Mouse (Mus musculus) midbrain, postnatal 0 days (tissue): ENCODE measurements around the gene Zfhx3. TPM values are rescaled to one million over a fixed set of nuclear protein-coding genes. Genes with fewer than 3 reads are reported as not detected.

Source experiments
- ATAC-seq: fragments of 200-750 bp; cut with Nextera tagmentation; 2 replicates; pipeline ENCODE4 v1.8.0; 2017; ENCODE audit warnings: moderate number of reproducible peaks, mild to moderate bottlenecking, moderate TSS enrichment, moderate library complexity; ENCODE audit not compliant: low FRiP score
- DNase-seq: peaks from one replicate; pipeline ENCODE4 v3.0.0-alpha.2; 2015; ENCODE audit warnings: low spot score
- H3K27ac ChIP-seq: fragments of 300-500 bp; sonication (generic); 2 replicates; pipeline ENCODE4 v1.5.1; 2014; ENCODE audit warnings: low read depth, mild to moderate bottlenecking, low read length, mixed read lengths
- H3K27me3 ChIP-seq: fragments of 300-500 bp; sonication (generic); 2 replicates; pipeline ENCODE4 v1.6.1; 2014; ENCODE audit warnings: low read length, control low read depth, mixed read lengths; ENCODE audit not compliant: insufficient read depth
- H3K36me3 ChIP-seq: fragments of 300-500 bp; sonication (generic); 2 replicates; pipeline ENCODE4 v1.6.1; 2014; ENCODE audit warnings: low read length, control low read depth, mixed read lengths; ENCODE audit not compliant: insufficient read depth
- H3K4me1 ChIP-seq: fragments of 300-500 bp; sonication (generic); 2 replicates; pipeline ENCODE4 v1.6.1; 2014; ENCODE audit warnings: mild to moderate bottlenecking, control low read depth, antibody characterized with exemption, low read length, mixed read lengths; ENCODE audit not compliant: insufficient read depth
- H3K4me2 ChIP-seq: fragments of 300-500 bp; sonication (generic); 2 replicates; pipeline ENCODE4 v1.6.1; 2014; ENCODE audit warnings: low read depth, mild to moderate bottlenecking, low read length, mixed read lengths; ENCODE audit not compliant: poor library complexity, severe bottlenecking
- H3K4me3 ChIP-seq: fragments of 300-500 bp; sonication (generic); 2 replicates; pipeline ENCODE4 v1.5.1; 2014; ENCODE audit warnings: low read depth, mild to moderate bottlenecking, low read length, moderate library complexity
- H3K9ac ChIP-seq: fragments of 300-500 bp; sonication (generic); replicated peaks from 2 replicates; pipeline ENCODE4 v1.6.1; 2014; ENCODE audit warnings: mild to moderate bottlenecking, low read length, moderate library complexity, mixed read lengths; ENCODE audit not compliant: poor library complexity, severe bottlenecking
- H3K9me3 ChIP-seq: fragments of 300-500 bp; sonication (generic); 2 replicates; pipeline ENCODE4 v1.6.1; 2016; ENCODE audit warnings: low read length, control low read depth
- CTCF ChIP-seq: IDR thresholded peaks from 2 replicates; pipeline ENCODE4 v1.5.1; 2016; ENCODE audit warnings: antibody characterized with exemption, mild to moderate bottlenecking
- WGBS: fragments of 180-500 bp; shearing (Covaris S2); extraction: QIAGEN DNeasy Blood & Tissue Kit; methylation state at CpG from one replicate; pipeline ENCODE4 v1.1.7; 2014; 5-methylcytosine and 5-hydroxymethylcytosine counted together
- polyA plus RNA-seq: library from polyadenylated mRNA; unstranded; fragments of >200 nt; fragmentation: Nextera tagmentation; extraction: Ambion mirVana; gene quantifications from 2 replicates; pipeline ENCODE4 v1.2.1, GENCODE M21; 2015
- total RNA-seq: library from RNA; depleted of rRNA; stranded (reverse); fragments of >200 nt; gene quantifications from 2 replicates; pipeline ENCODE4 v1.2.3, GENCODE M21; 2014

Zfhx3 gene
- total and polyA plus RNA-seq, 2 experiments from 2014 or later = 33.1 to 44.5 TPM

DNA sequence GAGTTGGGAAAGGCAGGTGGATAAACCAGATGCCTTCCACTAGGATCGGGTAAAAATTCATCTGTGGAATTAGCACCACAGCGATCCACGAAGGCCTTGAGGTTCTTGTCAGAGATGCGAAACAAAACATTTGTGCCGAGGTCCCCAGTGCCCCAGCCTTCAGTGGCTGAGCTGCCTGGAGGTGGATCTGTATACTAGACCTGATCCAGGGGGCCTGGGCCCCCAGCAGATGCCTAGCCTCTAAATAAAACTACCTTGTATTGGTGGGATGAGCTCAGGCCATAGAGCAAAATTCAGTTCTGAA lies 769.0 kb downstream of the Zfhx3 start:
- H3K27me3 ChIP-seq = no peaks in the 10 kb centered on the region
- ATAC-seq (no peak), DNase-seq (no peak)
- no peak overlapping the region for H3K4me3 ChIP-seq
- H3K4me1 ChIP-seq = peaks cover 3% of the 10 kb centered on the region; the same call in 1 of the 2 replicates
- H3K9me3 ChIP-seq = no peaks in the 10 kb centered on the region
- H3K27ac ChIP-seq = peak overlapping the region; percentile 100
- peak overlapping the region; percentile 99 for H3K4me2 ChIP-seq
- WGBS = 25% methylated on average over 5 of the region's 5 CpGs
- H3K36me3 ChIP-seq = no peaks in the 10 kb centered on the region
- H3K9ac ChIP-seq = peak overlapping the region; percentile 94
- TF ChIP-seq CTCF = no peak

GRCm38 (mm10) chr8:108712001-108712411 lies 769.6 kb downstream of the Zfhx3 start:
- Histone ChIP-seq H3K4me3 (peak overlapping the region; percentile 14), H3K36me3 (no peaks in the 10 kb centered on the region), H3K4me1 (peaks cover 3% of the 10 kb centered on the region; the same call in 1 of the 2 replicates), H3K9me3 (no peaks in the 10 kb centered on the region), H3K27me3 (no peaks in the 10 kb centered on the region), H3K27ac (peak overlapping the region; percentile 100), H3K9ac (peak overlapping the region; percentile 94), H3K4me2 (peak overlapping the region; percentile 99)
- no peak for ATAC-seq
- WGBS = 33% methylated on average over 14 of the region's 14 CpGs
- no peak for DNase-seq
- no peak for TF ChIP-seq CTCF

DNA sequence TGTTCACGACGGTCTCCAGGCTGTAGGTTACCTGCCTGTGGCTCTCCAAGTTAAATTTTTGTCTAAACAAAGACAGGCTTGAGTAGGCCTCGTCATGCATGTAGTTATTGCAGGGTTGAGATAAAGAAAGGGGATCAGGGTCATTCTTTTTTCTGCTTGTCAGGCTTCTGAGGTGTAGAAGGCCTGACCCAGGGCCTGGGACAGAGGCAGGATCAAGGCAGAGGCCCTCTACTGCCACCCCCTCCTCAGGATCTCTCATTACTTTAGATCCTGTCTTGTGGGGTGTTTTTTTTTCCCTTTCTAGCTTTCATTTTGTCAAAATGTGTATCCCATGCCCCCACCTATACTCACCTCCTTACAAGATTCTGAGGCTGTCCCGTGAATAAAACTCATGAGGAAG lies 770.2 kb downstream of the Zfhx3 start:
- Histone ChIP-seq H3K9ac (peak overlapping the region; percentile 94), H3K9me3 (no peaks in the 10 kb centered on the region), H3K4me3 (peak overlapping the region; percentile 78), H3K27ac (peak overlapping the region; percentile 100), H3K36me3 (no peaks in the 10 kb centered on the region), H3K27me3 (no peaks in the 10 kb centered on the region), H3K4me1 (peaks cover 3% of the 10 kb centered on the region; the same call in 1 of the 2 replicates), H3K4me2 (peak overlapping the region; percentile 99)
- no peak for TF ChIP-seq CTCF
- ATAC-seq (no peak), DNase-seq (no peak)
- 41% methylated on average over 4 of the region's 4 CpGs for WGBS

GRCm38 (mm10) chr8:108713346-108714142 lies 771.1 kb downstream of the Zfhx3 start:
- H3K4me1 ChIP-seq = peaks cover 3% of the 10 kb centered on the region; the same call in 1 of the 2 replicates
- WGBS = 19% methylated on average over 19 of the region's 19 CpGs
- no peaks in the 10 kb centered on the region for H3K27me3 ChIP-seq
- H3K36me3 ChIP-seq = no peaks in the 10 kb centered on the region
- H3K27ac ChIP-seq = peak overlapping the region; percentile 100
- H3K9me3 ChIP-seq = no peaks in the 10 kb centered on the region
- no peak for ATAC-seq
- peak overlapping the region; percentile 94 for H3K9ac ChIP-seq
- DNase-seq = no peak
- TF ChIP-seq CTCF = no peak
- peak overlapping the region; percentile 99 for H3K4me2 ChIP-seq
- H3K4me3 ChIP-seq = peak overlapping the region; percentile 78

- Histone ChIP-seq H3K4me1 (no peaks in the 10 kb centered on the region; the same call in 1 of the 2 replicates), H3K27me3 (no peaks in the 10 kb centered on the region), H3K4me2 (peak overlapping the region; percentile 99), H3K27ac (peak overlapping the region; percentile 100), H3K36me3 (no peaks in the 10 kb centered on the region), H3K9me3 (no peaks in the 10 kb centered on the region), H3K4me3 (peak overlapping the region; percentile 78), H3K9ac (peak overlapping the region; percentile 94)
- no peak for DNase-seq
- 3% methylated on average over 20 of the region's 21 CpGs for WGBS
- no peak for TF ChIP-seq CTCF
- ATAC-seq = 0 out of 2 replicates have a peak, but pooled peaks have one; percentile 45
Observed at GRCm38 (mm10) chr8:108714143-108714635, 771.7 kb downstream of the Zfhx3 start.
